Mouse (Mus musculus): Measurements from ENCODE around the gene Hnrnpc. TPM values are rescaled to one million over a fixed set of nuclear protein-coding genes. Genes with fewer than 3 reads are reported as not detected.
"Not testable (repeated sequence)": the region's sequence is repeated elsewhere in the genome, so short reads cannot be mapped to it uniquely, and the experiment has no call there.

Gene Hnrnpc
- polyA plus RNA-seq, 1 experiment from 2014 or later: 873 TPM

GRCm38 (mm10) chr14:52045966-52046565, 57.8 kb downstream of the Hnrnpc start:
- no peak overlapping the region for H3K27ac ChIP-seq
- 56% methylated on average over 9 of the region's 9 CpGs for WGBS

DNA sequence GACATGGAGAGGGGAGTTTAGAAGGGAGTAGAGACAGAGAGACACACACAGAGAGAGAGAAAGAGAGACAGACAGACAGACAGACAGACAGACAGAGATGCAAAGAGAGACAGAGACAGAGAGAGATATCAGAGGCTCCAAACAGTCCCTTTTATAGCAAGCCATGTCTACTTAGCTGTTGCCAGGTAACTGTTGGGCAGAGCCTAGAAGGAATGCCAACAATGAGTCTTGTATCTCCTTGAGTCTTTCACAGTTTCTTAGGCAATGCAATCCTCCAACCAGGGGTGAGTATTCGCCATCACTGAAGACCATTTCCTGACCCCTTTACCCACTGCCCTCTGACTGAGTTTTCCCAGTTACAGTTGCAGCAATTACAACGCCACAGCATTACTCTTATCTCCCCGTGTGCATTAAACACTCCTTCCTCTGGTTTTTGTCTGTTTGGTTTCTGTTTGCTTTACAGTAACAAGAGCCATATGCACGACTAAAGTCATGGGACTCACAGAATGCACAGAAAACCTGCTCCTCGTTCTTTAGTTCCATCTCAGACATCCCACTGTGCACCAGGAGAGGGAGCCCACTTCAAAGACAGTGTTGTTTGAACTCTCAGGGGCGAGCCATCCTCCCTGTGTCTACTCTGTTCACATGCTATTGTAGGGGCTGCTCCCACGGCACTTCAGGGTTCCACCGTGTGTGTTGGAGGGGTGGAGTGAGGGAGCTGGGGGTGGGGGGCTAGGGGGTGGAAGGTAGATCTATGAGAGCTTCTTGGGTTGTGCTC, 58.7 kb downstream of the Hnrnpc start:
- no peak overlapping the region for H3K27ac ChIP-seq
- H3K9me3 ChIP-seq: no peaks in the 10 kb centered on the region
- peaks cover 4% of the 10 kb centered on the region; the same call in 1 of the 2 replicates for H3K27me3 ChIP-seq
- peaks cover 15% of the 10 kb centered on the region for H3K4me1 ChIP-seq
- no peak overlapping the region for H3K4me3 ChIP-seq (replicated peaks)
- H3K9ac ChIP-seq: no peak overlapping the region
- H3K4me2 ChIP-seq: no peak overlapping the region
- 15% methylated on average over 8 of the region's 8 CpGs for WGBS
- no peaks in the 10 kb centered on the region for H3K36me3 ChIP-seq (replicated peaks)
- 0 out of 2 replicates have a peak, but pooled peaks have one; percentile 30 for ATAC-seq (ENCODE audit: low FRiP score)

More at GRCm38 (mm10) chr14:52045966-52046565, 57.8 kb downstream of the Hnrnpc start:
- H3K4me2 ChIP-seq: no peak overlapping the region
- ATAC-seq (ENCODE audit: low FRiP score): no peak
- no peaks in the 10 kb centered on the region for H3K36me3 ChIP-seq (replicated peaks)
- peaks cover 15% of the 10 kb centered on the region for H3K4me1 ChIP-seq
- peaks cover 4% of the 10 kb centered on the region; the same call in 1 of the 2 replicates for H3K27me3 ChIP-seq
- no peaks in the 10 kb centered on the region for H3K9me3 ChIP-seq
- H3K4me3 ChIP-seq (replicated peaks): no peak overlapping the region
- no peak overlapping the region for H3K9ac ChIP-seq

DNA sequence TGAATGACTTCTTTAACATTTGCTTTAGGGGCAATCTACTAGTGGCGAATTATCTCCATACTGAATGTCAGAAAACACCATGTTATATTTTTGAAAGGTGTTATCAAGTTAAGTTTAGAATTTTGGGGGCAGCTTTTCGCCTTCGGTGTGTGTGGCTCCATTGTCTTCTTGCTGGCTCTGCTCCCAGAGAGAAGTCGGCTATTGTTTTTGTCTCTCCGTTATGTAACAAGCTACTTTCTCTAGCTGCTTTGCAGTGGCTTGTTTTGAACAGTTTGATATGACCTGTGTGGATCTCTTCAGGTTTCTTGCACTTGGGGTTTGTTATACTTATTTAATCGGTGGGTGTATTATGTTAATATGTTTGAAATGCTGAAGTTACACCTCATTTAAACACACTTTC, 60.4 kb downstream of the Hnrnpc start:
- H3K9me3 ChIP-seq: no peaks in the 10 kb centered on the region
- ATAC-seq (ENCODE audit: low FRiP score): no peak

DNA sequence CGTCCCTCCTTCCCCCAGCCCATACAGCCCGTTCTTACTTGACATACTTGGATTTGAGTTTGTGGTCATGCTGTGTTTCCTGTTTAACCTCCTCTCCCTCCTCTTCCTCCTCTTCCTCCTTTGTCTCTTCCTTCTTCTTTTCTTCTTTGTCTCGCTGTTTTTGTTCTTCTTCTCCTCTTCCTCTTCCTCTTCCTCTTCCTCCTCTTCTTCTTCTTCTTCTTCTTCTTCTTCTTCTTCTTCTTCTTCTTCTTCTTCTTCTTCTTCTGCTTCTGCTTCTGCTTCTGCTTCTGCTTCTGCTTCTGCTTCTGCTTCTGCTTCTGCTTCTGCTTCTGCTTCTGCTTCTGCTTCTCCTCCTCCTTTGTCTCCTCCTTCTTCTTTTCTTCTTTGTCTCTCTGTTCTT, 61.5 kb downstream of the Hnrnpc start, which contains the start of gene Olfr221:
Gene Olfr221, minus strand, starts transcription at position 101 of the 400 bp plus-strand sequence.
- not testable (repeated sequence) for H3K9me3 ChIP-seq; H3K27me3 ChIP-seq; H3K9ac ChIP-seq; H3K36me3 ChIP-seq (replicated peaks); H3K4me2 ChIP-seq; H3K27ac ChIP-seq; ATAC-seq (ENCODE audit: low FRiP score); H3K4me3 ChIP-seq (replicated peaks)
- H3K4me1 ChIP-seq: peaks cover 15% of the 10 kb centered on the region
- 64% methylated on average over 3 of the region's 3 CpGs for WGBS

More for the DNA sequence above, 60.4 kb downstream of the Hnrnpc start:
- H3K4me2 ChIP-seq: no peak overlapping the region
- no peak overlapping the region for H3K9ac ChIP-seq
- WGBS: 70% methylated on average over 6 of the region's 6 CpGs
- peaks cover 4% of the 10 kb centered on the region; the same call in 1 of the 2 replicates for H3K27me3 ChIP-seq
- no peak overlapping the region for H3K27ac ChIP-seq
- peaks cover 15% of the 10 kb centered on the region for H3K4me1 ChIP-seq
- no peaks in the 10 kb centered on the region for H3K36me3 ChIP-seq (replicated peaks)
- no peak overlapping the region for H3K4me3 ChIP-seq (replicated peaks)

GRCm38 (mm10) chr14:52039332-52039731, 64.5 kb downstream of the Hnrnpc start:
- ATAC-seq (ENCODE audit: low FRiP score): no peak
- Histone ChIP-seq H3K4me2 (no peak overlapping the region), H3K36me3 (replicated peaks) (no peaks in the 10 kb centered on the region), H3K9ac (no peak overlapping the region), H3K27me3 (no peaks in the 10 kb centered on the region), H3K4me3 (replicated peaks) (no peak overlapping the region), H3K4me1 (no peaks in the 10 kb centered on the region), H3K27ac (no peak overlapping the region), H3K9me3 (no peaks in the 10 kb centered on the region)
- 89% methylated on average over 5 of the region's 5 CpGs for WGBS

GRCm38 (mm10) chr14:52035926-52036325, 67.9 kb downstream of the Hnrnpc start:
- H3K27me3 ChIP-seq: no peaks in the 10 kb centered on the region
- no peaks in the 10 kb centered on the region for H3K36me3 ChIP-seq (replicated peaks)
- H3K9me3 ChIP-seq: no peaks in the 10 kb centered on the region
- WGBS: 87% methylated on average over 6 of the region's 6 CpGs
- no peak overlapping the region for H3K4me2 ChIP-seq
- no peaks in the 10 kb centered on the region for H3K4me1 ChIP-seq
- no peak overlapping the region for H3K4me3 ChIP-seq (replicated peaks)
- no peak overlapping the region for H3K9ac ChIP-seq
- no peak overlapping the region for H3K27ac ChIP-seq
- ATAC-seq (ENCODE audit: low FRiP score): no peak

DNA sequence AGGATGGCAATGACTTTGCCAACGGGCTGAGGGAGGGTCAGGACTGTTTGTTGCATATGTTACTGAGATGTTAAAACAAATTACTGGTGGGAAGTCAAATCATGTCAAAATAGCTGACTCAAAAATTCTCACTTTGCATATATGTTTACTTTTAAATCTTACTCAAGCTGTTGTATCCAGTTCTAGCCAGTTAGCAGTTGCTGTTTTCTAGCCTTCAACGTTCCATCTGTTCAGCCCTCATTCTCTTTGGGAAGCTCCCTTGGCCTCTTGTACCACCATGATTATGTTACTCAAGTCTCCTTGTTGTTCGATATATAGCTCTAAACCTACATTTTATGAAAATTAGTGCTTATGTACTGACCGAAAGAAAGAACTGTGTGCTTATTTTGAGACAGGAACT, 77.5 kb downstream of the Hnrnpc start:
- H3K9me3 ChIP-seq: no peaks in the 10 kb centered on the region
- WGBS: 91% methylated on average over 4 of the region's 4 CpGs
- ATAC-seq (ENCODE audit: low FRiP score): no peak

GRCm38 (mm10) chr14:52024133-52024532, 79.7 kb downstream of the Hnrnpc start:
- Histone ChIP-seq H3K4me1 (peaks cover 31% of the 10 kb centered on the region), H3K27me3 (no peaks in the 10 kb centered on the region), H3K9ac (no peak overlapping the region), H3K36me3 (replicated peaks) (no peaks in the 10 kb centered on the region), H3K27ac (no peak overlapping the region), H3K4me2 (no peak overlapping the region), H3K9me3 (no peaks in the 10 kb centered on the region), H3K4me3 (replicated peaks) (no peak overlapping the region)
- ATAC-seq (ENCODE audit: low FRiP score): no peak
- WGBS: 89% methylated on average over 2 of the region's 2 CpGs

More for the DNA sequence above, 77.5 kb downstream of the Hnrnpc start:
- H3K4me1 ChIP-seq: peaks cover 21% of the 10 kb centered on the region
- no peak overlapping the region for H3K9ac ChIP-seq
- H3K36me3 ChIP-seq (replicated peaks): no peaks in the 10 kb centered on the region
- no peak overlapping the region for H3K4me2 ChIP-seq
- no peak overlapping the region for H3K27ac ChIP-seq
- no peaks in the 10 kb centered on the region for H3K27me3 ChIP-seq
- no peak overlapping the region for H3K4me3 ChIP-seq (replicated peaks)

Other genes starting within 250 kb of the Hnrnpc start
- gene Mettl17, start 219.2 kb downstream of the Hnrnpc start, polyA plus RNA-seq (2016; fragmentation: Nextera tagmentation; extraction: Ambion mirVana): 58.2 and 66.0 TPM in 2 replicates
- 1.3 and 1.7 TPM in 2 replicates for gene Slc39a2, start 211.1 kb downstream of the Hnrnpc start, polyA plus RNA-seq (2016; fragmentation: Nextera tagmentation; extraction: Ambion mirVana)
- gene Ndrg2, start 189.9 kb downstream of the Hnrnpc start, polyA plus RNA-seq (2016; fragmentation: Nextera tagmentation; extraction: Ambion mirVana): 34.2 and 41.1 TPM in 2 replicates
- gene Tppp2, start 185.6 kb downstream of the Hnrnpc start, polyA plus RNA-seq (2016; fragmentation: Nextera tagmentation; extraction: Ambion mirVana): not detected in 2 replicates
- gene Rnase13, start 181.3 kb downstream of the Hnrnpc start, polyA plus RNA-seq (2016; fragmentation: Nextera tagmentation; extraction: Ambion mirVana): not detected in 2 replicates
- gene Arhgef40, start 119.3 kb downstream of the Hnrnpc start, polyA plus RNA-seq (2016; fragmentation: Nextera tagmentation; extraction: Ambion mirVana): 116 and 117 TPM in 2 replicates
- gene Tmem253, start 88.4 kb downstream of the Hnrnpc start, polyA plus RNA-seq (2016; fragmentation: Nextera tagmentation; extraction: Ambion mirVana): 1.1 TPM in 2 replicates
- 97.1 and 101 TPM in 2 replicates for gene Zfp219, start 83.3 kb downstream of the Hnrnpc start, polyA plus RNA-seq (2016; fragmentation: Nextera tagmentation; extraction: Ambion mirVana)
- gene Olfr221, start 61.6 kb downstream of the Hnrnpc start, polyA plus RNA-seq (2016; fragmentation: Nextera tagmentation; extraction: Ambion mirVana): not detected in 2 replicates
- gene Rpgrip1, start 6.7 kb upstream of the Hnrnpc start, polyA plus RNA-seq (2016; fragmentation: Nextera tagmentation; extraction: Ambion mirVana): 54.7 and 74.0 TPM in 2 replicates
- gene Supt16, start 93.4 kb upstream of the Hnrnpc start, polyA plus RNA-seq (2016; fragmentation: Nextera tagmentation; extraction: Ambion mirVana): 86.9 and 95.5 TPM in 2 replicates
- gene Chd8, start 153.8 kb upstream of the Hnrnpc start, polyA plus RNA-seq (2016; fragmentation: Nextera tagmentation; extraction: Ambion mirVana): 57.8 and 65.9 TPM in 2 replicates
- gene Tox4, start 175.1 kb upstream of the Hnrnpc start, polyA plus RNA-seq (2016; fragmentation: Nextera tagmentation; extraction: Ambion mirVana): 52.4 and 58.5 TPM in 2 replicates
- gene Rab2b, start 175.5 kb upstream of the Hnrnpc start, polyA plus RNA-seq (2016; fragmentation: Nextera tagmentation; extraction: Ambion mirVana): 30.6 and 35.2 TPM in 2 replicates
- gene Mettl3, start 201.1 kb upstream of the Hnrnpc start, polyA plus RNA-seq (2016; fragmentation: Nextera tagmentation; extraction: Ambion mirVana): 54.8 and 56.4 TPM in 2 replicates
- gene Sall2, start 224.7 kb upstream of the Hnrnpc start, polyA plus RNA-seq (2016; fragmentation: Nextera tagmentation; extraction: Ambion mirVana): 66.2 and 72.4 TPM in 2 replicates

All from forebrain, embryonic 12.5 days (tissue).